Mouse (Mus musculus) activated CD4-positive, CD25-positive, alpha-beta regulatory T cell, adult 4 months (primary cell): ENCODE results near the gene Pacsin2. TPM values are rescaled to one million over a fixed set of nuclear protein-coding genes. Genes with fewer than 3 reads are reported as not detected.
"Not testable (repeated sequence)": the region's sequence is repeated elsewhere in the genome, so short reads cannot be mapped to it uniquely, and the experiment has no call there.

Source experiments
- ATAC-seq: one replicate; pipeline ENCODE4 v1.8.0; 2017
- polyA plus RNA-seq, 2 experiments: library from polyadenylated mRNA; unstranded; fragments of 100-300 nt; shearing (Covaris generic); gene quantifications; one replicate each; pipeline ENCODE4 v1.2.1; 2017

Gene Pacsin2
- 10 to 100 TPM; 21.2 to 24.9 TPM for polyA plus RNA-seq

GRCm38 (mm10) chr15:83464083-83464904, at the start of gene Pacsin2:
Pacsin2 (minus strand) TSS chr15:83464606.
- ATAC-seq, result peak; percentile 98

GRCm38 (mm10) chr15:83512489-83513281, 48.3 kb upstream of the Pacsin2 start:
- no peak for ATAC-seq

DNA sequence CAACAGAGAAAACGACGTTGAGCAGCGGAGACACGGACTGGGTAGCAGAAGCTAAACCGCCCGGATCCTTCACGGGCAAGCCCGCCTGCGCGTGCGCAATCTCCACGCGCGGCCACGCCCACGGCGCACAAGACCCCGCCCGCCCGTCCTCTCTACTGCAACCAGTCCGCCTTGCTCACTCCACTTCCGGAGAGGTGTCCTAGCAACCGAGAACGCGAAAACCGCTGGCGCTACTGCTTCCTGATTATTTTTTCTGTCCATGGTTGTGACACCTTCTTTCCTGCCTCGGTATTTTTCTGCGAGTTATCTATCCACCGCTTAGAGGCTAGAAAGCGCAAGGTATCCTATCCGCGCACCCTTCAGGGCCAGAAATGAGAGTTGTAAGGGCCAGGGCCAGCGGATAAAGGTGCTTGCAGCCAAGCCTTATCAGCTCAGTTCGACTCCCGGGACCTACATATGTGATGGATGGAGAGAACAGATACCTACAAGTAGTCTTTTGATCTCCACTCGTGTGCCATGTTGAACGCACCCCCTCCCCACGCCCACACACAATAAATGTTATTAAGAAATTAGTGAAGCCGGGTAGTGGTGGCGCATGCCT, 46.5 kb upstream of the Pacsin2 start, which contains the start of gene Ttll1:
Gene Ttll1, minus strand, starts transcription at position 89 of the 601 bp plus-strand sequence.
- peak; percentile 99 for ATAC-seq

DNA sequence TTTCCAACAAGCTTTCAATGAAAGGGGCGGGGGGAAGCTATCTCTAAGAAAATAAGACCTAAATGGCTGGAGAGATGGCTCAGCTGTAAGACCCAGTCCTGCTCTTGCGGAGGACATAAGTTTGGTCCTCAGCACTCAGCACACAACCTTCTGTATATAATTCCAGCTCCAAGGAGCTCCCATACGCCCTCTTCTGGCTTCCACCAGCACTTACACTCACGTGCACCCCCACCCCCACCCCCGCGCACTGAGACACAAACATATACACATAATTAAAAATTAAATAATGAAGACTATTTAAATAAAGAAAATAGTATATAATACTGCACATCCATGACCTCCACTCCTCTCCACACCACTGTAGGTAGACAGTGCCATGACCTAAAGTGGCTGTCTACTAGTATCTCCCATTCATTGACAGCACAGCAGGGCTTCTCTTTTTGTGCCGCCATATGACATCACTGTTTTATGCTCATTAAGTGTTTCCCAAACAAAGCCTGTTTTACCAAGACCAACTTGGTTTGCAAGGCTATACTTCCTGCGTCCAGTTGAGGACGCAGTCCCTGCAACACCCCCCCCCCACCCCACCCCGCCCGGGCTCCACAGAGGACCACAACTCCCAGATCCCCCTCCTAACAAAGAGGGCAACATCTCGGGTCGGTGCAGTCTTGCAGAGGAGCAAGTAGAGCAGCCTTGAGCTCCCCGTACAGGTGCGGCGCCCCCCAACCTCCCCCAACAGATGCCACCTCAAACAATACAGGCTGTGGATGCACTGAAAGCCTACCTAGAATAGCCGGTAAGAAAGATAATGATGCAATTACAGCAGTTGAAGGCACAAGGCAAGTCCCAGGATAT, 45.8 kb upstream of the Pacsin2 start:
- no peak for ATAC-seq

DNA sequence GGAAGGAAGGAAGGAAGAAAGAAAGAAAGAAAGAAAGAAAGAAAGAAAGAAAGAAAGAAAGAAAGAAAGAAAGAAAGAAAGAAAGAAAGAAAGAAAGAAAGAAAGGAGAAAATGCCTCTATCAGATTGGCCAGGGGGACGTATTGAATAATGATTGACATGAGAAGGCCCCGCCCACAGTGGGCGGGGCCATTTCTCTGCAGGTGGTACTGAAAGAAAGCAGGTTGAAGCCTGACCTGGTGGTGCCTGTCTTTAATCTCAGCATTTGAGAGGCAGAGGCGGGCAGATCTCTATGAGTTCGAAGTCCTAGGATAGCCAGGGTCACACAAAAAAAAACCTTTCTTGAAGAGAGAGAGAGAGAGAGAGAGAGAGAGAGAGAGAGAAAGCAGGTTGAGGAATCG, 37.1 kb upstream of the Pacsin2 start:
- ATAC-seq, result not testable (repeated sequence)

DNA sequence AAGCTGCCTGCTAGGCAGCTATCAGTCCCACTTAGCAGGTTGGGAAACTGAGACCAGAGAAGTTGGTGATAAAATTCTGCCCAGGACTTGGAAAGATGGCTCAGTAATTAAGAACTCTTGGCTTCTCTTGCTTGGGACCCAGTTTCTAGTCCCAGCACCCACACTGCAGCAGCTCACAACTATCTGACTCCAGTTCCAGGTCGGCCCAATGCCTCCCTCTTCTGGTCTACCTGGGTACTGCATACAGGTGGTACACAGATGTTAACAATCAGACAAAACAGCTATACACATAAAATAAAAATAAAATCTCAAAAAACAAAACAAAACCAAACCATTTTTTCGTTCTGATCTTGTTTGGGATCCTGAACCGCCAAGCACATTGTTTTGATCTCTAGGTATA, 35.9 kb upstream of the Pacsin2 start:
- no peak for ATAC-seq

- ATAC-seq, result no peak
Observed at GRCm38 (mm10) chr15:83499211-83499755, 34.9 kb upstream of the Pacsin2 start.

DNA sequence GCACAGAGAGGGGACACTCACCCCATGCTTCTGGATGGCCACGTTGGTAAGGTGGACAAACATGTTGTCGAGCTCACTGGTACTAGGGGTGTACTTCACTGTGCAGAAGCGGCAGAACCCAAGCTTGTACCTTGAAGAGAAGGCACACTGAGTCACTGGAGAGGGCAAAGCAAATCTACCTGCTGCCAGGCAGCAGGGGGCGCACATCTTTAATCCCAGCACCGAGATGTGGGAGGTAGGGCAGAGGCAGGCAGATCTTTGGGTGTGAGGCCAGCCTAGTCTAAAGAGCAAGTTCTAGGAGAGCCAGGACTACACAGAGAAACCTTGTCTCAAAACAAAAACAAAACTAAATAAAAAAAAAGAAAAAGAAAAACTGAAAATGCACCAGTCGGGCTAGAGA, 32.9 kb upstream of the Pacsin2 start:
- no peak for ATAC-seq

DNA sequence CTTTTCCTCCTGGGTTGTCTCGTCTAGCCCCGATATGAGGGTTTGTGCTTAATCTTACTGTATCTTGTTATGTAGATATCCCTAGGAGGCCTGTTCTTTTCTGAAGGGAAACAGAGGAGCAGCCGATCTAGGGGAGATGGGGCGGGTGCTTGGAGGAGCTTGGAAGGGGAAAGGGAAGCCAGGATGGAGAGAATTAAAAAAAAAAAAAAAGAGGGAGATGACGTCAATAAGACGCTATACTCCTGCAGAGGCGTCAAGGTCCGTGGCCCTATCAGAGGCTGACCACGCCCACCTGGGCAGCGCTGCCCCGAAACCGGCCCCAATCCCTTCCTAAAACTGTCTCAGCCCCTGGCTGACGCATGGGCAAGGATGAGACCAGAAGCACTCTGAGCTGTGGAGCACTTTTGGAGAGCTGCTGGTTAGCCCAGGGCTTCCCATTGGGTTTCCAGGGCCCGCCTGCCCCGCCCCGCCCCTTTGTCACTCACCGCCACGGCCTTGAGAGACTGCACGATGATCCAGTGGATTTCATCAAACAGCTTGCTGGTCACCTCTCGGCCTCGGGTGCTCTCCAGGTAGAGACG, 31.5 kb upstream of the Pacsin2 start:
- ATAC-seq, result no peak

DNA sequence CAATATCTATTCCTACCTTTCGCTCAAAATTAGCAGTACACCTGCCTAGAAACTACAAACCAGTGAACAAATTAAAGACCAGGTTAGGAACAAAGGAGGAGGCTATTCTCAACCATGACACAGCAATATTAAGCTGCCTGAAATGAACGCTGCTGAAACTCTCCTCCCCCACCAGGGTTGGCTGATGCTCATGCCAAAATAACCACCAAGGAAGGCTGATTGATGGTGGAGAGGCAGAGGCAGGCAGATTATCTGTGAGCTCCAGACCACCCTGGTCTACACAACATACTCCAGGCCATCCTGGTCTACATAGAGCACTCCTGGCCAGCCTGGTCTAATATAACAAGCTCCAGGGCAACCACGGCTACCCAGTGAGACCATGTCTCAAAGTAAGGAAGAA, 30.8 kb upstream of the Pacsin2 start:
- no peak for ATAC-seq

DNA sequence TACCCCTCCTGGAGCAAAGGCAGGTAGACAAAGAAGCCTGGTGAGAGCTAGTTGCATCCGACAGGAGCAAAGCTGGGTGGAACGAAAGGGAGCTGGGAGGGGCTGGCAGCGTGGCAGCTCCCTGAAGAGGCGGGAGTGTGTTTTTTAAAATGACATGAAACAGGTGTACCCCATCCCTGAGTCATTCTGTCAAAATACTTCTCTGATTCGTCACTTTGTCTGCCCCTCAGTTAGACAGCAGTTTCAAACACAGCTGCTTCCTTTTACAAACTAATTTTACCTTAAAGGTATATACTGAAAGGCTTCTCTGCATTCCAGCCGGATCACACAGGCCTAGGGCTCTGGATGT, 30.1 kb upstream of the Pacsin2 start:
- no peak for ATAC-seq

- no peak for ATAC-seq
Observed at GRCm38 (mm10) chr15:83493856-83494571, 29.6 kb upstream of the Pacsin2 start.

- no peak for ATAC-seq
Observed at GRCm38 (mm10) chr15:83491891-83492290, 27.5 kb upstream of the Pacsin2 start.

DNA sequence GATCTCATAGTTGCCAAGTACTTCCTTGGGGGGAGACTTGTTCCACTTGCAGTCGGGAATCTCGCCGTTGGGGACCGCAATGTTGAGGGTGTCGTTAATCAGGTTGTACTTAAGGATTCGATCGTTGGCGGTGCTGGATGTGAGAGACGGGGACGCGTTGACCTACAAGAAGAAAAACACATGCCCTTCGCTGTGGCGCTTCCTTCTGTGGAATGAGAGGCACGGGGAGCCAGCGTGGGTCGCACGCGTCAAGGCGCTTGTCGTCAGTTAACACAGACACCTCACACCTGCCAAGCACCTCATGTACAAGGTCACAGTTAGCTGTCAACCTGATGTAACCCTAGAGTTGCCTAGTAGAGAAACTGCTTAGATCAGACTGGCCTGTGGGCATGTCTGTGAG, 25.1 kb upstream of the Pacsin2 start:
- ATAC-seq, result no peak

DNA sequence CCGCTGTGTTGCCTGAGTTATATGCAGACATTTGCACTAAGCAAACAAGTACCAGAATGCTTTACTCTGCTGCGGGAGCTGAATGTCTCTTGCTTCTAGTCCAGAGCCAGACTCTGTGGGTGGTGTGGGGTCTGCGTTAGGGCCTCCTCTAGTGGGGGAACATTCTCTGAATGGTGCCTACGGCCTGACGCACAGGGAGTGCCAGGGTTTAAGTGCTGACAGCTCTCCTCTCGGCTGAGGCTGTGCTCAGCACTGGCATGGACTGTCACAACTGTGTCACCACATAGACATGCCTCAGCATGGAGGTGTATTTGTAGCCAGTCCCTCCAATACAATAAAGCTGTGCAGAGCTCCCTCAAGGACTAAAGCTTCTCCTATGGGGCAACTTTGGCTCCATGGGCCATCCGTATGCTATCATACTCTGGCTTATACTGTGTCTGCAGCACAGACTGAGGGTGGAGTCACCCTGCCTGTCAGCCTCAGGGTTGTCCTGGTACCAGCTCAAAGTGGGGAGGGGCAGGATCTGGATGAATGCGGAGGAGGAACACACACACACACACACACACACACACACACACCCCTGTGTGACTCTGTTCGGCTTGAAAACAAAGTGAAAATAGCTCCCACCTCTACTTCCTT, 23.2 kb upstream of the Pacsin2 start:
- no peak for ATAC-seq

GRCm38 (mm10) chr15:83484311-83484710, 19.9 kb upstream of the Pacsin2 start:
- no peak for ATAC-seq

DNA sequence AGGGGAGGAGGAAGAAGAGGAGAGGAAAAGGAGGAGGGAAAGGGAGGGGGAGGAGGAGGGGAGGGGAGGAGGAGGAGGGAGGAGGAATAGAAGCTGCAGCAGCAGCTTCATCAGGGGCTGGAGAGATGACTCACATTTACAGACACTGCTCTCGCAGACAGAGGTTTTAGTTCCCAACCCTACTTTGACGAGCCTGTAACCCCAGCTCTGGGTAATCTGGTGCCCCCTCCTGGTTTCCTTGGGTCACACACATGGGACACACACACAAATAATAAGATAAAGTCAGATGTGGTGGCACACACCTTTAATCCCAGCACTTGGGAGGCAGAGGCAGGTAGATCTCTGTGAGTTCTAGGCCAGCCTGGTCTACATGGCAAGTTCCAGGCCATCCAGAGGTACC, 19.1 kb upstream of the Pacsin2 start:
- ATAC-seq, result peak; percentile 57

DNA sequence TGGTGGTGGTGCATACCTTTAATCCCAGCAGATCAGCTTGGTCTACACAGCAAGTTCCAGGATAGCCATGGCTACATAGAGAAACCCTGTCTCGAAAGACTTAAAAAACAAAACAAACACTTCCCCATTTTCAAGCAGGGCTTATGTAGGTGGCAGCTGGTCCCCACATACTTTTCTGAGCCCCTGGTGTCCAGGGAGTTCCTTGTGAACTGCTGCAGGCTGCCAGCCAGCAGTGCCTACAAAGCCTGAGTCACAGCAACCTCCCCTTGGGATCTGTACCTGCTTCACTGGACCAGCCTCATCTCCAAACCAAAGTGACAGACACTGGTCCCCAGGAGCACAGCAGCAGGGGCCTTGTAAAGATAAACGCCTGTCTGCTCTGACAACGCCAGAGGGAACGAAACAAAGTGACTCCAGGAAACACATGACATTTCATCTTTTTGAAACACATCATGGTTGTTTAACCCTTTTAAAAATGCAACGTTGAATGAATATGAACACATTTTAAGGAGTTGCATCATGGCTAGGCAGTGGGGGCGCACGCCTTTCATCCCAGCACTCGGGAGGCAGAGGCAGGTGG, 18.3 kb upstream of the Pacsin2 start:
- no peak for ATAC-seq

DNA sequence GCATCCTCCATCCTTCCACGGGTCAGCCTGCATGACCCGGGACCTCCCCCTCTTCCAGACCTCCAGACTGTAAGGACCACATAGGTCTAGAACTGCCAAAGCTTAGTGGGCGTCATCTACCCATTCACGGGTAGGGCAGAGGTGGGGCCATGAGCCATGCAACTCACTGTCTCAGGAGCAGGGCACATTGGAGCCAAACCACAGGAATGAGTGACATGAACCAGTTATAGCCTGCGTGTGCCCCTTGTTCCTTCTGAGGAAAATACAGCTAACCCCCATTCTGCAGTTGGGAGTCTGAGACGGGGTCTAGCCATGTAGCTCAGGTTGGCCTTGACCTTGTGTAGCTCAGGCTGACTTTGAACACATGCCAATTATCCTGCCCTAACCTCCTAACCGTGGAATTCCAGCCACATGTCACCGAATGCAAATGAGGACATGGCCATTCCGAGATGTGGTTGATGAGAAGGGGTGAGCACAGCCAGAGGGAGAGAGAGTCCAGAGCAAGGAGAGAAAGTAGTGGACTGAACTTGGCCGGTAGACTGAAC, 16.9 kb upstream of the Pacsin2 start:
- ATAC-seq, result no peak

GRCm38 (mm10) chr15:83479818-83480217, 15.4 kb upstream of the Pacsin2 start:
- no peak for ATAC-seq
